Mouse (Mus musculus) ES-CJ7 (cell line): ENCODE results near the gene Tgm2.
A peak's percentile ranks its signal among the peaks of the same experiment; 100 is the strongest.

Source experiments
- DNase-seq: peaks from one replicate; pipeline ENCODE4 v3.0.0; 2011; ENCODE audit warnings: low read depth, low spot score

Tgm2 gene

GRCm38 (mm10) chr2:158141271-158141670 lies 5.0 kb downstream of the Tgm2 start:
- DNase-seq, result no peak

GRCm38 (mm10) chr2:158140664-158141063 lies 5.6 kb downstream of the Tgm2 start:
- no peak for DNase-seq

GRCm38 (mm10) chr2:158139628-158140027 lies 6.6 kb downstream of the Tgm2 start:
- DNase-seq, result no peak

- DNase-seq, result no peak
Observed at GRCm38 (mm10) chr2:158138778-158139177, 7.5 kb downstream of the Tgm2 start.

GRCm38 (mm10) chr2:158137771-158138170 lies 8.5 kb downstream of the Tgm2 start:
- no peak for DNase-seq

GRCm38 (mm10) chr2:158136205-158136604 lies 10.0 kb downstream of the Tgm2 start:
- no peak for DNase-seq

GRCm38 (mm10) chr2:158133050-158133449 lies 13.2 kb downstream of the Tgm2 start:
- no peak for DNase-seq

- no peak for DNase-seq
Observed at GRCm38 (mm10) chr2:158132320-158132719, 13.9 kb downstream of the Tgm2 start.

GRCm38 (mm10) chr2:158131197-158131835 lies 14.9 kb downstream of the Tgm2 start:
- DNase-seq, result no peak

- DNase-seq, result peak; percentile 56
Observed at GRCm38 (mm10) chr2:158130391-158130986, 15.7 kb downstream of the Tgm2 start.

- DNase-seq, result no peak
Observed at GRCm38 (mm10) chr2:158129291-158130002, 16.8 kb downstream of the Tgm2 start.

- no peak for DNase-seq
Observed at GRCm38 (mm10) chr2:158128461-158129130, 17.6 kb downstream of the Tgm2 start.

GRCm38 (mm10) chr2:158127872-158128271 lies 18.4 kb downstream of the Tgm2 start:
- no peak for DNase-seq

GRCm38 (mm10) chr2:158127245-158127644 lies 19.0 kb downstream of the Tgm2 start:
- no peak for DNase-seq

GRCm38 (mm10) chr2:158122814-158123213 lies 23.4 kb downstream of the Tgm2 start:
- no peak for DNase-seq

- DNase-seq, result no peak
Observed at GRCm38 (mm10) chr2:158121645-158122326, 24.4 kb downstream of the Tgm2 start.

- no peak for DNase-seq
Observed at GRCm38 (mm10) chr2:158120868-158121267, 25.4 kb downstream of the Tgm2 start.

GRCm38 (mm10) chr2:158120211-158120610 lies 26.0 kb downstream of the Tgm2 start:
- no peak for DNase-seq

GRCm38 (mm10) chr2:158119145-158119544 lies 27.1 kb downstream of the Tgm2 start:
- DNase-seq, result no peak

- DNase-seq, result peak; percentile 32
Observed at GRCm38 (mm10) chr2:158116653-158117052, 29.6 kb downstream of the Tgm2 start.

- no peak for DNase-seq
Observed at GRCm38 (mm10) chr2:158115838-158116453, 30.3 kb downstream of the Tgm2 start.
